Mouse (Mus musculus): ENCODE measurements around the gene Ucp1. TPM values are rescaled to one million over a fixed set of nuclear protein-coding genes. Genes with fewer than 3 reads are reported as not detected.
"Not testable (repeated sequence)": the region's sequence is repeated elsewhere in the genome, so short reads cannot be mapped to it uniquely, and the experiment has no call there.

The Ucp1 gene
- total RNA-seq, 2 experiments from 2014 or later: not detected

GRCm38 (mm10) chr8:83300135-83300534, 10.0 kb downstream of the Ucp1 start:
- TF ChIP-seq CTCF (IDR thresholded peaks at IDR 0.05): peak; percentile 55
- intact Hi-C loops (cut with DNase I): no loop called here
- DNase-seq: peak; percentile 24
- Histone ChIP-seq H3K27ac (no peak overlapping the region), H3K4me3 (no peak overlapping the region)

- intact Hi-C loops (cut with DNase I): no loop called here
- TF ChIP-seq CTCF (IDR thresholded peaks at IDR 0.05): no peak
- Histone ChIP-seq H3K4me3 (no peak overlapping the region), H3K27ac (no peak overlapping the region)
- no peak for DNase-seq
These were observed 14.8 kb downstream of the Ucp1 start for GRCm38 (mm10) chr8:83304946-83305345.

GRCm38 (mm10) chr8:83309836-83310235, 19.7 kb downstream of the Ucp1 start:
- intact Hi-C loops (cut with DNase I): no loop called here
- Histone ChIP-seq H3K27ac (no peak overlapping the region), H3K4me3 (no peak overlapping the region)
- no peak for TF ChIP-seq CTCF (IDR thresholded peaks at IDR 0.05)
- DNase-seq: no peak

GRCm38 (mm10) chr8:83315084-83315483, 24.9 kb downstream of the Ucp1 start:
- H3K4me3 ChIP-seq; DNase-seq; intact Hi-C loops (cut with DNase I); H3K27ac ChIP-seq: not testable (repeated sequence)

GRCm38 (mm10) chr8:83315691-83316090, 25.5 kb downstream of the Ucp1 start:
- intact Hi-C loops (cut with DNase I): no loop called here
- no peak overlapping the region for H3K27ac ChIP-seq
- no peak overlapping the region for H3K4me3 ChIP-seq
- DNase-seq: no peak
- no peak for TF ChIP-seq CTCF (IDR thresholded peaks at IDR 0.05)

- DNase-seq: no peak
- intact Hi-C loops (cut with DNase I): no loop called here
- no peak overlapping the region for H3K4me3 ChIP-seq
- no peak for TF ChIP-seq CTCF (IDR thresholded peaks at IDR 0.05)
- H3K27ac ChIP-seq: no peak overlapping the region
These were observed 30.4 kb downstream of the Ucp1 start for GRCm38 (mm10) chr8:83320543-83320942.

- no peak overlapping the region for H3K4me3 ChIP-seq
- TF ChIP-seq CTCF (IDR thresholded peaks at IDR 0.05): no peak
These were observed 32.2 kb downstream of the Ucp1 start for GRCm38 (mm10) chr8:83322374-83322773.

GRCm38 (mm10) chr8:83323056-83323455, 32.9 kb downstream of the Ucp1 start:
- no peak for DNase-seq
- TF ChIP-seq CTCF (IDR thresholded peaks at IDR 0.05): peak; percentile 25; the same call in 1 of the 2 replicates
- Histone ChIP-seq H3K4me3 (no peak overlapping the region), H3K27ac (no peak overlapping the region)
- intact Hi-C loops (cut with DNase I): no loop called here

More at GRCm38 (mm10) chr8:83322374-83322773, 32.2 kb downstream of the Ucp1 start:
- intact Hi-C loops (cut with DNase I): no loop called here
- DNase-seq: no peak
- H3K27ac ChIP-seq: no peak overlapping the region

- H3K4me3 ChIP-seq: no peak overlapping the region
- TF ChIP-seq CTCF (IDR thresholded peaks at IDR 0.05): no peak
- no peak overlapping the region for H3K27ac ChIP-seq
- no peak for DNase-seq
- intact Hi-C loops (cut with DNase I): no loop called here
These were observed 37.7 kb downstream of the Ucp1 start for GRCm38 (mm10) chr8:83327889-83328288.

- Histone ChIP-seq H3K4me3 (peak overlapping the region; percentile 100), H3K27ac (peak overlapping the region; percentile 91)
- DNase-seq: peak; percentile 34
- no peak for TF ChIP-seq CTCF (IDR thresholded peaks at IDR 0.05)
- intact Hi-C loops (cut with DNase I): loop anchor here (5.0 kb wide), 1 partner anchor 111 kb away; no protein-coding TSS in a partner anchor
These were observed 41.4 kb downstream of the Ucp1 start for GRCm38 (mm10) chr8:83331567-83331898.

- intact Hi-C loops (cut with DNase I): loop anchor here (5.0 kb wide), 1 partner anchor 110 kb away; no protein-coding TSS in a partner anchor
- H3K27ac ChIP-seq: peak within 1 kb of the TSS; percentile 91
- TF ChIP-seq CTCF (IDR thresholded peaks at IDR 0.05): no peak
These were observed 41.9 kb downstream of the Ucp1 start, which contains the start of gene Elmod2 for GRCm38 (mm10) chr8:83331899-83332697. Elmod2 (minus strand) TSS chr8:83332486.

GRCm38 (mm10) chr8:83332864-83333263, 42.7 kb downstream of the Ucp1 start:
- peak overlapping the region; percentile 91 for H3K27ac ChIP-seq
- intact Hi-C loops (cut with DNase I): loop anchor here (5.0 kb wide), 1 partner anchor 109 kb away; no protein-coding TSS in a partner anchor
- no peak for TF ChIP-seq CTCF (IDR thresholded peaks at IDR 0.05)
- no peak for DNase-seq
- peak overlapping the region; percentile 100 for H3K4me3 ChIP-seq

More at GRCm38 (mm10) chr8:83331899-83332697, 41.9 kb downstream of the Ucp1 start, which contains the start of gene Elmod2:
- peak within 1 kb of the TSS; percentile 100 for H3K4me3 ChIP-seq
- peak; percentile 99 for DNase-seq

GRCm38 (mm10) chr8:83342076-83342475, 51.9 kb downstream of the Ucp1 start:
- H3K27ac ChIP-seq: no peak overlapping the region
- intact Hi-C loops (cut with DNase I): loop anchor here (2.0 to 5.0 kb wide), 2 partner anchors 79 to 240 kb away; no protein-coding TSS in a partner anchor
- no peak for DNase-seq
- H3K4me3 ChIP-seq: no peak overlapping the region
- no peak for TF ChIP-seq CTCF (IDR thresholded peaks at IDR 0.05)
